Mouse (Mus musculus) embryonic facial prominence, embryonic 14.5 days (tissue): ENCODE results near the gene Alkbh3. TPM values are rescaled to one million over a fixed set of nuclear protein-coding genes. Genes with fewer than 3 reads are reported as not detected.

Source experiments
- ATAC-seq: fragments of 200-750 bp; cut with Nextera tagmentation; 2 replicates; pipeline ENCODE4 v1.8.0; 2017; ENCODE audit warnings: low read depth, moderate number of reproducible peaks, moderate TSS enrichment
- DNase-seq: peaks from one replicate; pipeline ENCODE4 v3.0.0-alpha.2; 2015; ENCODE audit warnings: low spot score
- H3K27ac ChIP-seq: fragments of 300-500 bp; sonication (generic); replicated peaks from 2 replicates; pipeline ENCODE4 v1.5.1; 2014; ENCODE audit warnings: low read depth, mild to moderate bottlenecking, low read length, moderate library complexity
- H3K27me3 ChIP-seq: fragments of 300-500 bp; sonication (generic); replicated peaks from 2 replicates; pipeline ENCODE4 v1.6.1; 2014; ENCODE audit warnings: low read length; ENCODE audit not compliant: control insufficient read depth, insufficient read depth
- H3K36me3 ChIP-seq: fragments of 300-500 bp; sonication (generic); 2 replicates; pipeline ENCODE4 v1.6.1; 2014; ENCODE audit warnings: low read length, mixed read lengths; ENCODE audit not compliant: control insufficient read depth, insufficient read depth
- H3K4me1 ChIP-seq: fragments of 300-500 bp; sonication (generic); 2 replicates; pipeline ENCODE4 v1.6.1; 2014; ENCODE audit warnings: antibody characterized with exemption, low read length; ENCODE audit not compliant: control insufficient read depth, insufficient read depth
- H3K4me2 ChIP-seq: fragments of 300-500 bp; sonication (generic); 2 replicates; pipeline ENCODE4 v1.6.1; 2014; ENCODE audit warnings: low read depth, mild to moderate bottlenecking, low read length, moderate library complexity, mixed read lengths
- H3K4me3 ChIP-seq: fragments of 300-500 bp; sonication (generic); 2 replicates; pipeline ENCODE4 v1.5.1; 2014; ENCODE audit warnings: low read depth, mild to moderate bottlenecking, low read length
- H3K9ac ChIP-seq: fragments of 300-500 bp; sonication (generic); 2 replicates; pipeline ENCODE4 v1.6.1; 2014; ENCODE audit warnings: low read depth, mild to moderate bottlenecking, low read length, moderate library complexity, mixed read lengths
- H3K9me3 ChIP-seq: fragments of 300-500 bp; sonication (generic); 2 replicates; pipeline ENCODE4 v1.6.1; 2016; ENCODE audit warnings: low read length; ENCODE audit not compliant: control insufficient read depth
- WGBS: fragments of 180-500 bp; shearing (Covaris S2); extraction: QIAGEN DNeasy Blood & Tissue Kit; methylation state at CpG from one replicate; pipeline ENCODE4 v1.1.7; 2014; 5-methylcytosine and 5-hydroxymethylcytosine counted together
- polyA plus RNA-seq: library from polyadenylated mRNA; unstranded; fragments of >200 nt; fragmentation: Nextera tagmentation; extraction: Ambion mirVana; gene quantifications from 2 replicates; pipeline ENCODE4 v1.2.1, GENCODE M21; 2014

Gene Alkbh3
- polyA plus RNA-seq, 1 experiment from 2014 or later = 53.8 TPM

DNA sequence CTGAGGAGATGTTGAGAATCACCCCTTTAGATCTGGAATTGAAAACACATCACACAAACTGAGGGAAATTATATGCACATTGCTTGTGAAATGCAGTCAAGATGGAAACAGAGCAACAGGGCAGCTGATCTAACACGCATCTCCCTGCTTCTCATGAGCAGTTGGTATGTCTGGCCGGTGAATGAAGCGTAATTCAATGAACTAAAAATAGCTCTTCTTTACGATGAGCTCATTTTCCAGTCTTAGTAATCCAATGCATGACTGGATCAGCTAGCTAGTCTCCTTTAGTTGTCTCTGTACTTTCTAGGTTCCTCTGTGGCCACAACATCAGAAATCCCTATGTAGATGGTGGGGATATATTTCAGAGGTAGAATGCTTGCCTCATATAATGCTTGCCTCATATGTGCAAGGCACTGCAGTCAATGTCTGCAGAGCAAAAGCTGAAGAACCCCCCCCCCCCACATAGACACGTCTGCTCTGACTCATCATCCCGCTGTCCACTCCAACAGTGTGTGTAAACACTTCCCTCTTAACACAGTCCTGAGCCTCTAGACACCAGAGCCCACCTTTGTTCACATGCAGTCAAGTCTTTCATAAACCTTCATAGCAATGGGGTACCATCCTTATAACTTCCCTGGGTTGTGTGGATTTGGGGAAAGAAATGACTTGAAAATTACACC is 34.9 kb upstream of the Alkbh3 start:
- Histone ChIP-seq H3K9ac (no peak overlapping the region), H3K4me3 (no peak overlapping the region), H3K36me3 (no peaks in the 10 kb centered on the region), H3K27ac (no peak overlapping the region), H3K27me3 (no peaks in the 10 kb centered on the region), H3K4me1 (no peaks in the 10 kb centered on the region), H3K9me3 (no peaks in the 10 kb centered on the region), H3K4me2 (no peak overlapping the region)
- DNase-seq (peak; percentile 35), ATAC-seq (peak; percentile 38; the same call in 1 of the 2 replicates)
- WGBS = 59% methylated on average over 6 of the region's 6 CpGs

DNA sequence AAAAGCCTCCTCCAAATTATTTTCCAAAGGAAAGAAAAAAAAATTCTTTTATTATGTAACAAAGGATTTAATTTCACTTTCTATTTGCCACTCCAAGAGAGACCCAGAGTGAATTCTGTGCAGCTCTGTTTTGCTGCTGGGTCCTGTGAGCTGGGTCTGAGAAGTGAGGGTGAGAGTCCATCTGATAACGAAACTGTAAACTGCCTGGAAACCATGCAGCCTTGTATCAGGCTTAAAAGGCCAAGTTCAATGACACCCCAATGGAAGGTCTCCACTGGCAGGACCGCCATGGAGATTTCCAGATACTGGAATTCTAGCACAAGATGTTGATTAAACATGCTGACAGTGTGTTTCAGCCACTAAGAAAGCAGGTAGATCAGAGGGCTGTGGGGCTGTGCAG is 33.6 kb upstream of the Alkbh3 start:
- ATAC-seq = no peak
- Histone ChIP-seq H3K4me1 (no peaks in the 10 kb centered on the region), H3K27ac (no peak overlapping the region), H3K27me3 (no peaks in the 10 kb centered on the region), H3K36me3 (no peaks in the 10 kb centered on the region), H3K9ac (no peak overlapping the region), H3K4me2 (no peak overlapping the region), H3K4me3 (no peak overlapping the region), H3K9me3 (no peaks in the 10 kb centered on the region)
- DNase-seq = no peak
- 83% methylated on average over 2 of the region's 2 CpGs for WGBS

DNA sequence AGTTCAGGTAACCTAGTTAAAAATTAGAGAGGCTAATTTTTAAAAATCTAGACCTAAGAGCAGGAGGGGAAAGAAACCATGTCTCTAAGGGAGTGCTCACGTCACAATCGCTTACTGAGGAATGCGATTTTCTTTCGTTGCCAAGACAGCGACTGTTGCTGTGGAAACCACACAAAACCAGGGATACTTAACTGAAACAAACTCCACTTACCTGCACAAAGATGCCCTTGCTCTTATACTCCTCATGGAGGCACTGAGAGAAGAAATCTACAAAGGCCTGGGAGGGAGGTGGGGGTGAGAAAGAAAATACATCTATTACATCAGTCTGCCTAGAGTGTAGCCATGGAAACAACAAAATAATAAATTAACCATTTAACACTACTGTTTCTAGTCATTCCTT is 33.1 kb upstream of the Alkbh3 start:
- H3K4me3 ChIP-seq = no peak overlapping the region
- H3K27ac ChIP-seq = no peak overlapping the region
- no peaks in the 10 kb centered on the region for H3K36me3 ChIP-seq
- no peaks in the 10 kb centered on the region for H3K27me3 ChIP-seq
- DNase-seq (peak; percentile 35), ATAC-seq (no peak)
- WGBS = 54% methylated on average over 5 of the region's 5 CpGs
- H3K9ac ChIP-seq = no peak overlapping the region
- H3K4me2 ChIP-seq = no peak overlapping the region
- H3K4me1 ChIP-seq = no peaks in the 10 kb centered on the region
- H3K9me3 ChIP-seq = no peaks in the 10 kb centered on the region

DNA sequence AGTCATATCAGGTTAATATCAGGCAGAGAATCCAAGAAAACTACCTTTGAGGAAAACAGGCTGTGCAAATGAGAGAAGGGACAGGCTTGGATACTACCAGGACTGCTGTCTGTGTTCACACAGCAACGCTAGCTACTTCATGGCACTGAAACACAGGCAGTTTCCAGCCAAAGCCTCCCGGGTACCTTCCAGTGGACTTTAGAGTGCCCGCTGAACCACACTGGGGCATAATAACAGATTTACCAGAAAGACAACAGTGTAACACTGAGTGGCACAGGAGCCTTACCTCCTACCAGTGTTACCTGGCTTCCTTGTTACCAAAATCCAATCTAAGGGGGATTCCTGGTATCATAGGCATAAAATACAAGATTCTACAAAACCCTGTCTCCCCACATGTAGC is 31.9 kb upstream of the Alkbh3 start:
- DNase-seq (no peak), ATAC-seq (no peak)

DNA sequence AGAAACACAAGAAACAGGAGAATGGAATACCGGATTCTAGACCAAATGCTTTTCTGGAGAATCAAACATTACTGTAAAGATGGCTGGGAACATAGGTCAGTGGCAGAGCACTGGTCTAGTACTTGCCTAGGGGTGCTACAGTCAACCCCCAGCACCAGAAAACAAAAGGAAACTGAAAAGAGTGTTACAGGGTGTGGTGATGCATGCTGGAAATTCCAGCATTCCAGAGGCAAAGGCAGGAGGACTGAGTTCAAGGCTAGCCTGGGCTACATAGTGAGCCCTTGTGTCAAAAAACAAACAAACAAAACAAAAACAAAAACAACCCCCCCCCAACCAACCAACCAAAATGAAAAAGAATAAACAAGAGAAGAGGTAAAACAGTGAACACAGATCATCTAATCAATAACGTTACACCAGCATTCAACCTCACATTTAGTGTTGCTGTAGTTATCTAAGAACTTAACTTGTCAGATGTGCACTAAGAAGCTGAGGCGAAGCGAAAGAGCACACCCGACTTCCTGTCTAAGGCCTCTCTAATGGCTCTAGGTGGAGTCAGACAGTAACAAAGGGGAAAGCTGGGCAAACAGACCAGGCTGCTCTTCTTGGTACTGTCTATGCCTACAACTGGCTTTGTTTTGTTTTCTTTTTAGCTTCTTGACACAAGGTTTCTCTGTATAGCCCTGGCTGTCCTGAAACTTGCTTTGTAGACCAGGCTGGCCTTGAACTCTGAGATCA is 30.0 kb upstream of the Alkbh3 start:
- Histone ChIP-seq H3K4me2 (no peak overlapping the region), H3K4me3 (no peak overlapping the region), H3K4me1 (no peaks in the 10 kb centered on the region), H3K36me3 (no peaks in the 10 kb centered on the region), H3K9me3 (no peaks in the 10 kb centered on the region), H3K27me3 (no peaks in the 10 kb centered on the region), H3K9ac (no peak overlapping the region), H3K27ac (no peak overlapping the region)
- WGBS = 91% methylated on average over 5 of the region's 5 CpGs
- DNase-seq (no peak), ATAC-seq (no peak)

More for the DNA sequence above, 31.9 kb upstream of the Alkbh3 start:
- Histone ChIP-seq H3K9ac (no peak overlapping the region), H3K9me3 (no peaks in the 10 kb centered on the region), H3K4me1 (no peaks in the 10 kb centered on the region), H3K27ac (no peak overlapping the region), H3K27me3 (no peaks in the 10 kb centered on the region), H3K4me3 (no peak overlapping the region), H3K4me2 (no peak overlapping the region), H3K36me3 (no peaks in the 10 kb centered on the region)
- 91% methylated on average over 3 of the region's 3 CpGs for WGBS

DNA sequence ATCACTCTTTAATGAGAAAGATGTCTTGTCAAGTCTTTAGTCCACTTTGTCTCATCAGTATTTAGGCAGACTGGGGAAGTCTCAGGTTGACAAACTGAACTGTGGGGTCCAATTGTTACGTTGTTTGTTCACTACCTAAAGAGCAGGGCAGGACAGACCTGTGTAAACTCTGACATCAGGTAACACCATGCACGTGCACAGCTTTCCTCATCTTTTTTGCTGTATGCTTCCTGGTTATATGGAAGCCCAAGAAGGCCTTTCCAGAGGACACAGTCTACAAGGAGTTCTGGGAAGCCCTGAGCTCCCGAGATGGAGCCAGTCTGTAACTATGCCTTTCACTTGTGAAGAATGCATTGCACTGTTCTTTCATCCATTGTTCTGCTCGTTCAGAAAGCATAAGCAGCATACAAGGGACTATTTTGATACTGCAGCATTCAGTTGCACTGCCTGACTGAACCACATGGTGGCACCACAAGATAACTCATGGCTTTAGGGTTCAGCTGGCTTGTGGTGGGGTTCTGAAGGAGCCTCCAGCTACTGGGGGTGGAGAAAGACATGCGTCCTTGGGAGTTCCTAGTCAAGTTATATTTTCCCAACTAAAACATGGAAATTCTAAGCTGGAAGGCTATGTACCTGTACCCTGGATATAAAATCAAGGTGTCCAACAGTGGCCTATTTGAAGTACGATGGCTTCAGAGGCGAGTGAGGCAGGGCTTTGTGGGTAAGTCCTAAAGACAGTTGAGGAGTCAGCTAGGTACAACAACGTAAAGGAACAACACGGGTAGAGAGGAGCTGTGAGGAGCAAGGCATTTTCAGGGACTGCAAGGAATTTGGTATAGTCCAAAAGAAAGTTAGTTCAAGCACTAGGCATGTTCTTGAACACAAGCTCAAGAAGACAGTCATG is 25.1 kb upstream of the Alkbh3 start:
- peak; percentile 67 for DNase-seq
- no peaks in the 10 kb centered on the region for H3K9me3 ChIP-seq
- WGBS = 69% methylated on average over 9 of the region's 9 CpGs
- H3K9ac ChIP-seq = no peak overlapping the region
- H3K27me3 ChIP-seq = no peaks in the 10 kb centered on the region
- no peak overlapping the region for H3K27ac ChIP-seq
- ATAC-seq = peak; percentile 85
- H3K4me2 ChIP-seq = no peak overlapping the region
- peaks cover 23% of the 10 kb centered on the region for H3K36me3 ChIP-seq
- H3K4me3 ChIP-seq = no peak overlapping the region
- no peaks in the 10 kb centered on the region for H3K4me1 ChIP-seq

DNA sequence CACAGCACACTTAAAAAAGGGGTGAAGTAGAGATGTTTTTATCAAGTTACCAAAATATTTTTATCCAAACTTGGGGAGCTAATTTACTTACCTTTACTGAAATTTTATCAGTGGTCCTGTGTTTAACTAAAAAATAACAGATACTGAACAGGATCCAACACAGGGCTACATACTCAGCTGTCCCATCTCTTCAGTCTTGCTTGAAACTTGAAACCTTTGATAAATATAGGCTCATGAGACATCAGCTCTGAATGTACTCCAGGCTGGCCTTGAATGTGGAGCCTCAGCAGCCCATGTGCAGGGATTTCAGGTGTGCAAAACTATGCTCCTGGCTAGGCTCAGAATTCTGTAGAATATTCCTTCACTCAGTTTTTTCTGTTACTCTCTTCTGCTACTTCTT is 20.0 kb upstream of the Alkbh3 start:
- Histone ChIP-seq H3K27me3 (no peaks in the 10 kb centered on the region), H3K4me1 (no peaks in the 10 kb centered on the region), H3K4me3 (no peak overlapping the region), H3K27ac (no peak overlapping the region), H3K4me2 (no peak overlapping the region), H3K9ac (no peak overlapping the region), H3K9me3 (no peaks in the 10 kb centered on the region), H3K36me3 (peaks cover 23% of the 10 kb centered on the region)
- no peak for ATAC-seq
- peak; percentile 22 for DNase-seq

DNA sequence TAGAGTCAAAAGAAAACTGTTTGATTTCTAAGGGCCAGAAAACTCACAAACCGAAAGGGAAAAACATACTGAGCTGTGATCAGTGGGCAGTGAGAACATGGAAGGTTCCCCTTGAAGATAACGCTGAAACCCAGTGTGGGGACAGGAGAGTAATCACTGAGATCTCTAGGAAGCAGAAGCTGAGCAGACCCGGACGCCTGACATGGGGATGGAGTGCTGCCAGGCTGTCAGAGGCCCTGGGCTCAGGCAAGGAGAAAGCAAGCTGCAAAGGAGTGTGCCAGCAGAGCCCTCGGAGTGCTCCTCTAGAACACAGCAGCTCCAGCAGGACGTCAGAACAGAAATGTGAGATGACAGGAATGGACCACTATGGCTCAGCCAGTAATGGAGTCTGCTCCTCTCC is 14.0 kb upstream of the Alkbh3 start:
- Histone ChIP-seq H3K4me1 (no peaks in the 10 kb centered on the region), H3K36me3 (no peaks in the 10 kb centered on the region), H3K27ac (no peak overlapping the region), H3K9me3 (no peaks in the 10 kb centered on the region), H3K4me2 (no peak overlapping the region), H3K9ac (no peak overlapping the region), H3K4me3 (no peak overlapping the region), H3K27me3 (no peaks in the 10 kb centered on the region)
- DNase-seq (no peak), ATAC-seq (no peak)
- 49% methylated on average over 6 of the region's 6 CpGs for WGBS
